Mouse (Mus musculus): ENCODE results near the gene Pigu.

DNA sequence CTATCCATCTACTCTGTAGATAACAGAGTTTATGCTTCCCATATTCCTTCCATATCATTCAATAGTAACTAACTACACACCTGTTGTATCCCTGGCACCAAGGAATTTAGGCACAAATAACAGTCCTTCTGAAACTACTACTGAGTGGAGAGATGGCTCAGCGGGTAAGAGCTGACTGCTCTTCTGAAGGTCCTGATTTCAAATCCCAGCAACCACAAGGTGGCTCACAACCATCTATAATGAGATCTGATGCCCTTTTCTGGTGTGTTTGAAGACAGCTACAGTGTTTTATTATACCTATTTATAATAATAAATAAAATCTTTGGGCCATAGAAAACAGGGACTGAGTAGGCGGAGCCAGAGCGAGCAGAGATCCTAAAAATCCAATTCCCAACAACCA lies 2.8 kb downstream of the Pigu start:
- TF ChIP-seq POLR2A (IDR thresholded peaks at IDR 0.05; ENCODE audit: extremely low read depth, insufficient read depth, low read length) (no peak), CTCF (IDR thresholded peaks at IDR 0.05; ENCODE audit: extremely low read depth, insufficient read depth, low read length) (no peak)
